Mouse (Mus musculus) large intestine, adult 2 months (tissue): ENCODE measurements at regions not wholly inside any gene's neighbourhood (a gene's known extent, or its start where the extent isn't known, plus 50 kb on each side); places are given as distances from the start of the nearest gene placed in this dataset.
A peak's percentile ranks its signal among the peaks of the same experiment; 100 is the strongest.

Source experiments
- DNase-seq: peaks from one replicate; pipeline ENCODE4 v3.0.0-alpha.2; 2012; ENCODE audit warnings: low read depth, low spot score
- WGBS: fragments of 180-500 bp; shearing (Covaris S2); methylation state at CpG from one replicate; pipeline ENCODE4 v1.1.7; 2018; 5-methylcytosine and 5-hydroxymethylcytosine counted together

DNA sequence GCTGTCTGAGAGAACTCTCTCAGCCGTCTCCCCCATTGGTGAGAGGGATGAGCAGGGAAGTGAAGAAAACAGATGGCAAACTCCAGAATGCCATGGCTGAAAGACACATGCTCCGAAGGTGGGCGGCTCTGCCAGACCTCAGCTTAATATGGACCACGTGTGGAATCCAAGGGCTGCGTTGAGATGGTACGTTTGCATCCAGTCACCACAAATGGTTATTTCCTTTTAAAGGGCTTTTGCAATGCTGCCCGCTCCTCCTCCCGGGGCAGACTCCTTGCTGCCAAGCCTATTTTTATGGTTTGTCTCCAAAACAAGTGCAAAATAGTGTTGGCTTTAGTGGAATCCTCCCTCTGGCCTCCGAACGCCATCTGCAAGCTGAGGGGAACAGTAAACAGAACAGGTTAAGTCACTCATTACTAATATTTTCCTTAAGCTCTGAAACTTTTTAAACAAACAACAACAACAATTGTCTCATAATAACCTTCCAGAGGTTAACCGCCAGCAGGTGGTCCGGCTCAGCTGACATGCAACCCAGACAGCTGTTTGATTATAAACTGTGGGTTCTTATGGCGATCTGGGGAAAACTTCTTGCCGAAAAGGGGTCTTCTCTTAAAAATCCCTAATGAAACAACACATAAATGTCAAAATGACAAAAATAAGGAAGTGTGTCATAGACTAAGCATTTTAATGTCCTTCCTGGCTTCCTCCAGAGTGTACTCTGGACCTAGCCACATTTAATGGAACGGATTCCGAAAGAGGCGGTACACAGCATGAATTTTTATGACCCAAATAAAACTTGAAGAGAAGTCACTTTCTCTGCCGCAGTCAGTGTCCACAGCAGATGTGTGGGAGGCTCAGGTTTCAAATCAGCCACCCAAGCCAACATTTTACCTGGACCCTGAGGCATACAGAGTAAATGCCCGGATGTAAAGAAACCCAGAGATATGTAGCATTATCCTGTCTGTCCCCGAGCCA, 405.3 kb upstream of the Meis1 start:
- 7% methylated on average over 20 of the region's 20 CpGs for WGBS
- peak; percentile 70 for DNase-seq

DNA sequence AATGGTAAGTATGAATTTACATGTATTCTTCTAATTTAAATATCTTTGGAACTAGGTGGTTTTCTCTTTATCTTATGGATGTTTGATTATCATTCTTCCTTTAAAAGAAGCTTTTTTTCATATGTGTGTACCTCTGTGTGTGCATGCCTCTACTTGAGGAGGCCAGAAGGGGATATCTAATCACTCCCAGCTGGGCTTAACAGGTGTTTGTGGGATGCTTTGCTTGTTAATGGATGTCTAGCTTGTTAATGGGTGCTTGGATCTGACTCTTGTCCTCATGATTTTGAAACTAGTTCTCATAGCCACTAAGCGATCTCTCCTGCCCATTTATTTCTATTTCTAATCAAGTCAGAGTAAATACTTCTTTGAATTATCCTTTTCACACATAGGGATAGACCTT, 408.8 kb upstream of the Meis1 start:
- 89% methylated on average over 1 of the region's 1 CpGs for WGBS
- no peak for DNase-seq

DNA sequence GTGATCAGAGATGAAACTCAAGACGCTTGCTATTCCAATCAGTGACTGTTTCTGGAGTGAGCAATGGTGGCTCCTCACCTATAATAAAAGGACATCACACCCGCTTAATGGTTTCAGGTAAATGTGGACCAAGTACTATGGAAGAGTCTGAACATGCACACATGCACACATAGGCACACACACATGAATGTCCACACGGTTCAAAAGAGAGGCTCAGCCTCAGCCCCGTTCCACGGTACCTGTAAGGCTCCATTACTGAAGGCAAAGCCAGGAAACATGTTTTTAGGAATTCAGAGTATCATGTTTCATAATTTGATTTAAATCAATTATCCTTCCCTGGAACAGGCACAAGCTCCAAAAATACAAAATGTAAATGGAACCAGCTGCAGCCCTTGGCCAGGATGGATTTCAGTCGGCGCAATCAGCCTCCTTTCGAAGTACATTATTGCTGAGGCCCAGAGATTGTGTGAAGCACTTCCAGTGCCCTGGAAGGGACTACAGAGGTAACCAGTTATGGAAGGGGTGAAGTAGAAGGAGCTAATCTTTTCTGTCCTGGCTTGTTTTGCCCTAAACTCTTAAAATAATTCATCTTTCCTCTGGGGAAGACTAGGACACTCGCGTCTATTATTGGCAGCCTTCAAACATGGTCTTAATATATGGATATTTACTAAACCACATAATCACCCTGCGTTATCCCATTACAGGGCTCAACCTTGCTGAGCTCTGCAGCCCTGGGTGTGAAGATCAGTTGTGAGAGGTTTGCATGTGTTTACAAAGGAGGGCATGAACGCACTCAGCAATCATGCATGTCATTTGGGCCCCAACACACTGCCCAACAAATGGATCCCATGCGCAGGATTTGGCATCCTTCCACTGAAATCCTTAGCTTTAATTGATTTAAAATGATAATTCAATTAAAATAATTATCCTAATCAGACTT, 415.2 kb upstream of the Meis1 start:
- no peak for DNase-seq
- WGBS = 90% methylated on average over 13 of the region's 13 CpGs

DNA sequence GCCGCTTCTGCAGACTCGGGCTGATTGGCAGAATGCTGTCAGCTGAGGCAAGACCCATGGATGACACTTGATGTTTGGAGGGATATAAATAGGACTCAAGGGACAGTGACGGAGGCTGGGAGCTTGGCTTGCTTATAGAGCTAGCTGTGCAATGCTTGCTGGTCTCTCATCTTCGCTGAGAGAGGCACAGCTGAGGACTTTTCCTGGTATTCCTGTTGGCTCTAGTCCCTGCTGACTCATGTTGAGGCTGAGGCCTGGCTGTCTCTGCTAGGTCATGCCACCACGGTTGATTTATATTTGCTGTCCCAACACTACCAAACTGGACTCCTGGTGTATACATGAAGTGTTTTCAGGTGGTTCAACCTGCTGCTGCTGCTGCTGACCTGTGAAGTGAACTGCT, 419.6 kb upstream of the Meis1 start:
- no peak for DNase-seq
- WGBS = 86% methylated on average over 5 of the region's 5 CpGs

DNA sequence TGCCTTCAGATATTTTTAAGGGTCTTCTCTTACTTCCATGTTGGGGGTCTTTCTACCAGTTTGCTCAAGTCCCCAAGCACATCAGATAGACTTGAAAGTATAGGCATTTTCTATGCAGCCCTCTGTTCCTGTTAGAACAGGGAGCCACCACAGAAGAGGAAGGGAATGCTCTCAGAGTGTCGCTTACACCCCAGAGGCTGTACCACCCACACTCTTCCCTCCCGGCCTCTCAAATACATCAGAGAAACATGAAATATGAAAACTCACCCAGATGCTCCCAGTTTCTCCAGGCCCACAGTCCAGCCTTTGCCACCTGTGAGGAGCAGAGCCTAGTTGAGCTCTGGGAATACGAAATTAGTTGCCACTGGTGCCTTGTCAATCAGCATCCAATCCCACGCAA, 423.2 kb upstream of the Meis1 start:
- DNase-seq = no peak
- whole genome bisulfite sequencing = 91% methylated on average over 4 of the region's 4 CpGs

DNA sequence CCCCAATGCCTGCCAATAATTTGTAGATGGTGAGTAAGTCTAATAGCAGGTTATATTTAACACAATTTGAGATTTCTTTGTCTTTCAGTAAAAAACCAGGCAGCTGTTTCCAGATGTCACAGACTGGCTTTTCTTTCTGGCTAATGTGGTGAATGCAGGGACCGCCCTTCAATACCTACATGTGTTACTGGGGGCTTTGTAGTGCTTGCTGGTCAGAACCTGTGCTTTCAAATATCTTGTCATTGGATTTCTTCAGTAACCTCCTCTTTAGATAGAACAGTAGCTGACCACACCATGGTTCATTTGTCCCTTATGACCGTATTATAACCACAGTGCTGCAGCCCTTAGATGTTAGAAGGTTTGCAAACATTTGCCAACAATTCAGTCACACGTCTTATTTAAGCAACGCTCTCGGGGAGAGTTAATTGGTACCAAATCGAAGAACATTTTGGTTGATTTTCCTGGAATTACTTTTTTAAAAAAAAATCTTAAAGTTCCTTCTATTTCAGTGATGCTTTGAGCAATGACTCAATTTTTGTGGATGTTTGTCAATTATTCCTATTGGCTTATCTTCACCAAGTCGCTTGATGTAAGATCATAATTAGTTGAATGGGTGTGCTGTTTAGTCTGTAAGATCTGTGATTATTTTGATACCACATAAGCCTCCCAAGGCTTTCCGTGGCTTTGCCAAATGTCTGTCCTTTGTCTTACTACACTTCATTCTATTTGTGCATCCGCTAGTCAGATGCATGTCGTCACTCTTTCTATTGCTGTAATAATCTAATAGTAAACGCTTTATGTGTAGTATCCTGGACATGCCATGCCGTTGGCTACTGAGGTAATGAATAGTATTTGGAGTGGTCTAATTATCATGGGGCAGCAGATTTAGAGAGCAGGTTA, 436.9 kb upstream of the Meis1 start:
- 83% methylated on average over 12 of the region's 12 CpGs for WGBS
- DNase-seq = no peak

DNA sequence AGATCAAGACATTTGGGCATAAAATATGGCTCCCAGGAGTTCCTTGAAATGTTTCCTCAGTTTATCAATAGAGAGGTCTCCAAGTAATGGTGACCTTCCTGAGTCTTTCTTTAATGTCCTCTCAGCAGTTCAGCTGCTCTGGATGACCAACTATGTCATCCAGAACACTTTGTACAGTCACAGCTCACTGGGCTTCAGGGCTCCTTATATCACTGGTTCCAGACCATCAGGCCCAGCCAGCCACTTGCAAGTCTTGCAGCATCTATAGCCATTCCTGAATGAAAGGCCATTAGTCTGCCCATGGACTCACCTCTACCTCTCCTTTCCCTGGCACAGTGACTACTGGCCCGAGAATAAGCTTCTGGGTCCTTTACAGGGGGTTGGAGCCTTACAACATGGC, 437.8 kb upstream of the Meis1 start:
- WGBS = 67% methylated on average over 1 of the region's 1 CpGs
- no peak for DNase-seq

DNA sequence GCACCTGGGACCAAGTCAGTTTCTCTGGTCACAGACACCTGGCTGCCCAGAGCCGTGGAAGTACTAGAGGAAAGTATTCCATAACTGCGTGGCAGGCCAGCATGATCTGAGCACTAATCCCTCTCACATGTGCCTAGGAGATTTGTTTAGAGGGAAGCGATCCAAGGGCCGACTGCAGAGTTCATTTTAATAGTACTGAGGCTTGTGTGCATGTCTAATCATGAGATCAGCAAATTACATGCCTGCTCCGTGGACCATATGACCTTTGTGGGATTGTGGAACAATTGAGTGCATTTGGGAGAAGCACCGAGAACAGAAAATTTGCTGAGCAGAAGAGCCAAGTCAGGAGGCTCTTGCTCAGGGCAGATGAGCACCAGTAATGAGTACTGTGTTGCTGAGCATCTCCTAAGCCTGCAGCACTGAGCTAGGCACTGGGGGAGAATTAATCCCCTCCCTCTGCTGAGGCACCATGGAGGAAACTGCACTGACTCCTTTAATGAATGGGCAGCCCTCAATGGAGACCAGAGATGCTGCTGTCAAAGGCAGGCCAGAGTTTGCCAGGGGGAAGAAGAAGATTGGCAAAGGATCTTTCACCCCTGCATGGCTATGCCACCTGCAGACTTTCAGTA, 445.1 kb upstream of the Meis1 start:
- DNase-seq = no peak
- 68% methylated on average over 6 of the region's 6 CpGs for WGBS

DNA sequence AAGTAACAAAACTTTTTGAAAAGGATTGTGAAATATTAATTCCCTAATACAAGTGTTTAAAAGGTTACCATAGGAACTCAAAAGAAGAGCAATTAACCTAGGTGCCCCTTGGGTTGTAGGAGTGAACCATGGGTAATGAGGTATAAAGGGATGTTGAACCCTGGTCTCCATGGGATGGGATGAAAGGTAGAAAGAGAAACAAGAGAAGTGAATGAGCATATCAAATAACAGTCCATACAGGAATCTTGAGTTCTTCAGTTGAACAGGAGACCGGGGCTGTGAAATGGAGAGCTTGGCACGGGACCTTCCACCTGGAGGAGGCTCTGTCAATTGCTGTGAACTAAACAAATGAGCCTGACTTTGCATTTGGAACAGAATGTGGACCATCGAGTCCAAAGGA, 449.6 kb upstream of the Meis1 start:
- no peak for DNase-seq
- WGBS = 89% methylated on average over 3 of the region's 3 CpGs

DNA sequence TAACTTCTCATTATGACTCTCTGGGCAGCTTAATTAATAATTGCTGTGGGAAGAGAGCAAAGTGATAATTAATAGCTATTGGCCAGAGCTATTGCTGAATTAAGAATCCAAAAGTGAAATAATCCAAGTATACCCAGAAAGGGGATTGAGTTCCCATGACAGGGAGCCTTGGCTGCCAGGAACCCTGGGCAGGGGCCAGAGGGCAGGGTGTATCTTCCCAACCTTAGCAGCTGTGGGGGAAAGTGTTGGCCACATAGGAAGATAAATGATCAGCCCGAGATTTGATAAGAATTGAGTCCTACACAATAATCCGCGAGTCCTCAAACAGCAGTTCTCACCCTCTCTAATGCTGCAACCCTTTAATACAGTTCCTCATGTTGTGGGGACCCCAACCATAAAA, 450.0 kb upstream of the Meis1 start:
- DNase-seq = no peak
- WGBS = 91% methylated on average over 3 of the region's 3 CpGs

DNA sequence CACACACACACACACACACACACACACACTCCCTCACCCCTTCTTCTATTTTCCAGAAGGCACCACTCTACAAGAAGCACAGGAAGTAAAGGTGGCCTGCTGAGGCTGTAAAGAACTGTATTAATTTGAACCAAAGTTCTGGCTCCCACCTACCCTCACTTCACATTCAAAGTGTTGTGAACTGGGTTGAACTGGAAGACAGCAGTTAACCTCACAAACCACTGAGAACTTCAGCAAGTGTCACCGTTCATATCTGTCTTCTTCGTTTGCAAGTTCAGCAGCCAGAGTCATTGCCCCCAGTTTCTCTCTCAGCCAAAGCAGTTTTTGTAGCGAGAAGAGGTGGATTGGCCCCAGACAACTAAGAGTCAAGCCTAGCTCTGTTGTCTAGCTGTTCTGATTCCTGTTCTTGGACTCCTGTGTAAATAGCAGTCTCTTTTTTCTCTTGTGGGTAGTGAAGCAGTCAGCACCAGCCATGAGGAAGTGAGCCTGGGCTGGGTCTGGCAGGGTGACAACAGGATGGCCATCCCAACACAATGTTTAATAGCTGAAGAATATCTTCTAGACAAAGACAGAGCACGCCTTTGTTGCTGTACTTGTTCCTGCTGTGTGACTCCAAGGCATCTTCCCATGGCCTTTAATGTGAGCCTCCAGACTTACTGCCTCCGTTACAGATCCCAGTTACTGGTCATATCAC, 452.0 kb upstream of the Meis1 start:
- 52% methylated on average over 5 of the region's 5 CpGs for WGBS
- DNase-seq = no peak

DNA sequence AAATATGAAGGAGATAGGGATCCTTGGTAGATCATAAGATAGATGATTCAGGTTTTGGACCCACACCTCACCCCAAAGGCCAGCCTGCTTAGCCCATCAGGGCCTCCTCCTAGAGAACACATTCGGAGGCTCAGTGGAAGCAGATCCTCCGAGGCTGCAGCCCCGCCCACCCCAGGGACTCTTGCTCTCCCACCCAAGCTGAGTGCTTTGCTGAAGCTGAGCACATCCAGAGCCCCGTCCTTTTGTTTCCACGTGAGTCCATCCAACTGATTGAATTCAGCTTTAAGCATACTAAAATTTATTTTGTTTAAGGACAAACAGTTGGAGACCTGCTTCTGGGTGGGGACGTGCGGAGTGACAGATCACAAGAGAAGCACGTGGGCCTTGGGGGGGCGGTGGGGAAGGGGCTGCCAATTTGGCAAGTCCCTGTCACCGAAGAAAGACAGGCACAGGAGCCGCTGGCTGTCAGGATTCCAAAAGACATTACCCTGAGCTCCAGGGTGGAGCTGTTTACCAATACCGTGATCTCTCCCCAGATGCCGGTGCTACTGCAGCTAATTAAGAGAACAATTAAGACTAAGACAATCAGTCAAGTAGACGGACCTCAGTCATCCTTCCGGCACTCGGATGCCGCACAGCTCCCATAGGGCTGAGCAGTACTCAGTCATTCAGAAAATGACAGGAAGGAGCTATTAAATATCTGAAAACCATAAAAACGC, 448.9 kb upstream of the Spred2 start:
- WGBS = 21% methylated on average over 18 of the region's 18 CpGs
- no peak for DNase-seq

DNA sequence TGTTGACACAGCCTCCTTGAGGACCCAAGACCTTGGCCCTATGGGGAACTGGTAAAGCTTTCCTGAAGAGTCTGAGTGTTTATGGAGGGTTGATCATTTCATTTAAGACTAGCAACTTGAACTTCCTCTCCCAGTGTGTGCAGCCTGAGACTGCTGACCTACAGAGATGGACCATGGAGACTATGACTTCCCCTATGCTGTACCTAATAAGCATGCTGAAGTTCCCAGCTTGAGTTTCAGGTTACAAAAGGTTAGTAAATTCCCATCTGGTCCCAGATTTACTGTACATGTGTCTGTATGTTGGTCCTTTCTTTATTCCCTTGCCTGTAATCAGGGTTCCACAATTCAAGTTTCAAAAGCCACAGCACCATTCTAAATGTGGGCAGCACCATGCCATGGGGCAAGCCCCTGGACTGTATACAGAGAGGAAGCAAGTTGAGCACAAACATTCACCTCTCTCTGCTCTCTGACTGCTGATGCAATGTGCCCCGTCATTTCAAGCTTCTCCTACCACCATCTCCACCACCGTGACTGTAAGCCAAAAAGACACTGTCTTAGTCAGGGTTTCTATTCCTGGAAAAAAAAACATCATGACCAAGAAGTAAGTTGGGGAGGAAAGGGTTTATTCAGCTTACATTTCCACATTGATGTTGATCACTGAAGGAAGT, 431.0 kb upstream of the Spred2 start:
- DNase-seq = no peak
- 86% methylated on average over 2 of the region's 2 CpGs for WGBS

DNA sequence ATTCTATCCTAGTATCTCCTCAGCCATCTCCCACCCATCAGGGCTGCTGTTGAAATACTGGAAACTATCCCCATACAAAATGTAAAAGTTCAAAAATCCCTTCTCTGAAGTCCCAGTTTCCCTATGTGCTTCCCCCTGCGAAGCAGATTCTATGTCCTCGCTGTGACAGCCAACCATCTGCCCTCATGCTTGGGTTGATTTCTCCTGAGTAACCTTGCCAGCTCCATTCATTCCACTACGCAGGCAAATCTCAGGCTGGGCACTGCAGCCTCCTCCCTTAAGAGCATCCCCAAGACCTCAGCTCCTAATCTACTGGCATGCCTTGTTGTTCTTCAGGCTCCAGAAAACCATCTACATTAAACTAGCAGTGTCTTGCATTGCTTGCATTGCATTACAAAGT, 402.5 kb upstream of the Spred2 start:
- 93% methylated on average over 3 of the region's 3 CpGs for WGBS
- DNase-seq = no peak

DNA sequence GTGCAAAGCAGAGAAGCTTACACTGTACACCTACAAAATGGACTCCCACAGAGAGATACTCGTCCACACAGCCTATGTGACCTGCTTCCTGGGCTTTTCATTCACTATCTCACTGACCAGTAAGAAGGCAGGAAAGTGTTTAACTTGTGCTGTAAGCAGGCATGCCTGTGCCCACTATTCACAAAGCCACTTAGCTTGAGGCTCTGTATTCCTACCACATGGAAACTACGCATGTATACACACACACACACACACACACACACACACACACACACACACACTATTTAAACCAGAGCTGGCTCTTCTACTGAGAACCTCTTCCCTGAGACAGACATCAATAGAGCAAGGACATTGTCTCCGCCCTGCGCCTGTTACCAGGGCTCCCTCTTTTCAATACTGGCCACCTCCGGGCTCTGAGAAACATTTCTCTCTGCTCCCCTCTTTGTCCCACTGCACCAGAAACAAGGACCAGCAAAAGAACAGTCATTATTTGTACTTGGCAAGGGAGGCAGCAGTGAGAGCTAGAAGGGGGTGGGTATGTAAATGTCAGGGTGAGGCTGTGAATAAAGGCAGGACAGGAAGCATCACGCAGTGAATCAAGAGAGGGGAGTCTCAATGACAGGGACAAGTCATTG, 400.2 kb upstream of the Spred2 start:
- DNase-seq = no peak
- WGBS = 82% methylated on average over 6 of the region's 6 CpGs

DNA sequence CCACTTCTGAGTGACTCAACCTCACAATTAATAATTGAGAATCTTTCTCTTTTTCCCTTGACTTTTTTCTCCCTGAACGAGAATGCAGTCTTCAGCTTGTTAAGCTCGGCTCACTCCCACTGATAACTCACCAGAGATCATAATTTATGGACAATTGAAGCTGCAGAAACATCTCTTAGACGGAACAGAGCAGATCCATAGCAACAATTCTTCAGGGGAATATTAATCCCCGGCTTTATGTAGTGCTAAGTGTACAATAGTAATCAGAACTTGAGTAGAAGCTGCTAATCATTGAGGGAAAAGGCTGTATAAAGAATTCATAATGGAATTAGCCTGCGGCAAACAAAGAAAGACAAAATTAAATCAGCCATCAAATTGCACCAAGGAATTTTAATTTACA, 395.0 kb upstream of the Spred2 start:
- no peak for DNase-seq
- WGBS = 62% methylated on average over 5 of the region's 5 CpGs

DNA sequence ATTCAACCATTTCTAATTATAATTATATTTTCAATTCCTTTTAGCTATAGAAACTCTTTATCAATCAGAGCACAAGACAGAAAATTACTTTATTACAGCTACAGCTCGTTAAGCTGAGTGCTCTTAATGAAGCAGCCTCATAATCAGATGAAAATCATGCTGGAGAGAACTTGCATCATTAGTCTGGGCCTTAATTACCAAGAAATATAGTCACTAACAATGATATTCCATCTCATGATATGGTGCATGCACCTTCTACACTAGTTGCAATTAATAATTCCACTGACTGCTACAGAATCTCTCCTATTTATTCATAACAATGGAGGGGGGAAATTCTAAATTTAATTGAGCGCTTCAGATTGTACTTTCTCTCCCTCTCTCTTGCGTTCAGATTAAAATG, 393.5 kb upstream of the Spred2 start:
- WGBS = 86% methylated on average over 3 of the region's 3 CpGs

More for the DNA sequence above, 393.5 kb upstream of the Spred2 start:
- DNase-seq = no peak
